Mouse (Mus musculus): ENCODE measurements around the gene Susd2.

GRCm38 (mm10) chr10:75648091-75648490, 4.3 kb upstream of the Susd2 start:
- TF ChIP-seq CTCF (IDR thresholded peaks at IDR 0.05; ENCODE audit: borderline replicate concordance, control insufficient read depth, extremely low read depth, insufficient read depth, low read length, poor library complexity) (no peak), POLR2A (IDR thresholded peaks at IDR 0.05; ENCODE audit: control insufficient read depth, extremely low read depth, insufficient read depth, low read length, poor library complexity) (no peak)
